Mouse (Mus musculus) forebrain, embryonic 10.5 days (tissue): ENCODE data around the gene Ppp2r3a. TPM values are rescaled to one million over a fixed set of nuclear protein-coding genes. Genes with fewer than 3 reads are reported as not detected.

Experiments
- DNase-seq: peaks from one replicate; pipeline ENCODE4 v3.0.0-alpha.2; 2017; ENCODE audit warnings: low spot score; ENCODE audit errors: extremely low spot score
- H3K27ac ChIP-seq: fragments of 300-500 bp; sonication (generic); 2 replicates; pipeline ENCODE4 v1.5.1; 2016; ENCODE audit warnings: mild to moderate bottlenecking
- H3K27me3 ChIP-seq: fragments of 300-500 bp; sonication (generic); 2 replicates; pipeline ENCODE4 v1.6.1; 2016; ENCODE audit warnings: mild to moderate bottlenecking; ENCODE audit not compliant: poor library complexity, severe bottlenecking
- H3K36me3 ChIP-seq: fragments of 300-500 bp; sonication (generic); replicated peaks from 2 replicates; pipeline ENCODE4 v1.6.1; 2016; ENCODE audit warnings: mild to moderate bottlenecking, moderate library complexity
- H3K4me1 ChIP-seq: fragments of 300-500 bp; sonication (generic); 2 replicates; pipeline ENCODE4 v1.6.1; 2016
- H3K4me3 ChIP-seq: fragments of 300-500 bp; sonication (generic); 2 replicates; pipeline ENCODE4 v1.5.1; 2016; ENCODE audit warnings: mild to moderate bottlenecking, moderate library complexity
- H3K9me3 ChIP-seq: fragments of 300-500 bp; sonication (generic); 2 replicates; pipeline ENCODE4 v1.6.1; 2016; ENCODE audit warnings: mild to moderate bottlenecking, moderate library complexity
- WGBS: fragments of 180-500 bp; shearing (Covaris S2); methylation state at CpG from one replicate; pipeline ENCODE4 v1.1.7; 2016; 5-methylcytosine and 5-hydroxymethylcytosine counted together
- polyA plus RNA-seq: library from polyadenylated mRNA; unstranded; fragments of >200 nt; fragmentation: Nextera tagmentation; extraction: Ambion mirVana; gene quantifications from 2 replicates; pipeline ENCODE4 v1.2.1, GENCODE M21; 2016

Ppp2r3a gene
- polyA plus RNA-seq, 1 experiment from 2014 or later, result 8.7 TPM

DNA sequence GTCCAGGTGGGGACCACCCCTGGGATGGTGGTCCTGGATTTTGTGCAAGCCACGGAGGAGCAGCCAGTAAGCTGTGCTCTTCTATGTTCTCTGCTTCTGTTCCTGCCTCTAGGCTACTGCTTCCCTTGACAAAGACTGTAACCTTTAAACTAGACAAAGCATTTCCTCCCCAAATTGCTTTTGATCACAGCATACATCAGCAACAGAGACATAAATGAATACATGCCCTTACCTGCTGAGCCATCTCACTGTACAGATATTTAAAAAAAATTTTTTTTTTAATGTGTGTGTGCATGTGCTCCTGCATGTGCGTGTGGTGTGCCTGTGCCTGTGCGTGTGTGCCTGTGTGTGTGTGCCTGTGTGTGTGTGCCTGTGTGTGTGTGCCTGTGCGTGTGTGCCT lies 194.4 kb downstream of the Ppp2r3a start:
- Histone ChIP-seq H3K36me3 (no peaks in the 10 kb centered on the region), H3K4me1 (no peaks in the 10 kb centered on the region), H3K27ac (no peak overlapping the region), H3K27me3 (no peaks in the 10 kb centered on the region), H3K4me3 (no peak overlapping the region), H3K9me3 (no peaks in the 10 kb centered on the region; the same call in 1 of the 2 replicates)
- 95% methylated on average over 4 of the region's 4 CpGs for WGBS
- no peak for DNase-seq

Other genes starting within 250 kb of the Ppp2r3a start
- gene Pccb, start 216.9 kb downstream of the Ppp2r3a start, polyA plus RNA-seq, result 12.3 and 14.1 TPM in 2 replicates
- gene Msl2, start 177.7 kb downstream of the Ppp2r3a start, polyA plus RNA-seq, result 3.4 and 4.0 TPM in 2 replicates